Mouse (Mus musculus) ZHBTc4 (cell line): ENCODE data around the gene Rab30.
"Not testable (repeated sequence)": the region's sequence is repeated elsewhere in the genome, so short reads cannot be mapped to it uniquely, and the experiment has no call there.

Experiments used
- DNase-seq: peaks from one replicate; pipeline ENCODE4 v3.0.0-alpha.2; 2011; ENCODE audit warnings: low read depth, low spot score

Gene Rab30

GRCm38 (mm10) chr7:92741152-92741860 lies at the start of gene Rab30:
Gene Rab30, plus strand, starts transcription at chr7:92741603.
- DNase-seq = peak; percentile 98

- no peak for DNase-seq
Measured at GRCm38 (mm10) chr7:92696395-92696794, 45.0 kb upstream of the Rab30 start.

GRCm38 (mm10) chr7:92698770-92699169 lies 42.6 kb upstream of the Rab30 start:
- no peak for DNase-seq

- no peak for DNase-seq
Measured at GRCm38 (mm10) chr7:92703661-92704060, 37.7 kb upstream of the Rab30 start.

- no peak for DNase-seq
Measured at GRCm38 (mm10) chr7:92705534-92705933, 35.9 kb upstream of the Rab30 start.

GRCm38 (mm10) chr7:92706711-92707110 lies 34.7 kb upstream of the Rab30 start:
- DNase-seq = no peak

- DNase-seq = no peak
Measured at GRCm38 (mm10) chr7:92709573-92709972, 31.8 kb upstream of the Rab30 start.

- no peak for DNase-seq
Measured at GRCm38 (mm10) chr7:92711593-92711992, 29.8 kb upstream of the Rab30 start.

- no peak for DNase-seq
Measured at GRCm38 (mm10) chr7:92715055-92715454, 26.3 kb upstream of the Rab30 start.

- no peak for DNase-seq
Measured at GRCm38 (mm10) chr7:92720156-92720905, 21.1 kb upstream of the Rab30 start.

- DNase-seq = no peak
Measured at GRCm38 (mm10) chr7:92723750-92724149, 17.7 kb upstream of the Rab30 start.

GRCm38 (mm10) chr7:92724261-92724660 lies 17.1 kb upstream of the Rab30 start:
- no peak for DNase-seq

GRCm38 (mm10) chr7:92729583-92729982 lies 11.8 kb upstream of the Rab30 start:
- not testable (repeated sequence) for DNase-seq

- DNase-seq = no peak
Measured at GRCm38 (mm10) chr7:92730465-92730864, 10.9 kb upstream of the Rab30 start.

GRCm38 (mm10) chr7:92730959-92731358 lies 10.4 kb upstream of the Rab30 start:
- no peak for DNase-seq

GRCm38 (mm10) chr7:92732136-92732535 lies 9.3 kb upstream of the Rab30 start:
- DNase-seq = no peak

GRCm38 (mm10) chr7:92737560-92737959 lies 3.8 kb upstream of the Rab30 start:
- no peak for DNase-seq

- no peak for DNase-seq
Measured at GRCm38 (mm10) chr7:92739956-92740355, 1.4 kb upstream of the Rab30 start.

- no peak for DNase-seq
Measured at GRCm38 (mm10) chr7:92740411-92741115, 840 bp upstream of the Rab30 start.

- DNase-seq = peak; percentile 39
Measured at GRCm38 (mm10) chr7:92741861-92742249, 452 bp downstream of the Rab30 start.

- no peak for DNase-seq
Measured at GRCm38 (mm10) chr7:92742341-92742741, 938 bp downstream of the Rab30 start.

GRCm38 (mm10) chr7:92742774-92743173 lies 1.4 kb downstream of the Rab30 start:
- peak; percentile 69 for DNase-seq
